Mouse (Mus musculus) erythroid progenitor cell, adult 5-6 weeks (primary cell): ENCODE results near the gene Irf6. TPM values are rescaled to one million over a fixed set of nuclear protein-coding genes. Genes with fewer than 3 reads are reported as not detected.

Experiments
- ATAC-seq: replicated peaks from 2 replicates; pipeline ENCODE4 v1.8.0; 2016; ENCODE audit warnings: moderate number of reproducible peaks, mild to moderate bottlenecking, moderate TSS enrichment, inconsistent platforms; ENCODE audit not compliant: poor library complexity, low FRiP score, severe bottlenecking
- total RNA-seq, 2 experiments: library from RNA; stranded (forward) in 1 of 2; stranded (reverse) in 1 of 2; fragments of 150-400 nt in 1 of 2; fragments of 186-747, 209-891 nt in 1 of 2; gene quantifications; 2 replicates each; pipeline versions ENCODE4 v1.2.3 to v1.2.4; 2015 to 2017; ENCODE audit warnings: low replicate concordance in 2 of 2

Irf6 gene
- total RNA-seq, 2 experiments from 2014 or later: not detected

DNA sequence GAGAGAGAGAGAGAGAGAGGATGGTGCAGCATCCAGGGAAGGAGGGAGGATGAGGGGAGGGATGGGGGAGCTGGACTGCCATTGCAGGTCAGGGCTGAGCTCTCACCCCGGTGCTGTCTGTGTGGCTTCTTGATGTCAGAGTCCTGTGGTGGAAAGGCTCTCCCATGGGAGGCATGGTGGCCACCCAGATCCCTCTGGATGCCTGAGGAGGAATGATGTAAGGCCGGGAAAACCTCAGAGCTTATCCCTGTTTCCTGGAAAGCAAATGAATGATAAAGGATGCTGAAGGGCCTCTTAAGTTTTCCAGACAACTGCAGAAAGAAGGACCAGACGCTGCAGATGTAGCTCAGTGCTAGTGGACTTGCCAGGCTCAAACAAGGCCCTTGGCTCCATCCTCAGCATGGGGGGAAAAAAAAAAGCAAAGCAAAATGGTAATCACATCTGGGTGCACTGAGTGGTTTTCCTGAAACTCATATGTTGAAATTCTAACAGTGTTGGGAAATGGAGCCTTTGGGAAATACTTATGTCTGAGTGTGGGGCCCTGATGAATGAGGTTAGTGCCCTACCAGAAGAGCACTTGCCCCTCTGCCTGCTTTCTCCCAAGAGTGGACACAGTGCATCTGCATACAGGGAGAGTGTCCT is 42.4 kb downstream of the Irf6 start:
- no peak for ATAC-seq

DNA sequence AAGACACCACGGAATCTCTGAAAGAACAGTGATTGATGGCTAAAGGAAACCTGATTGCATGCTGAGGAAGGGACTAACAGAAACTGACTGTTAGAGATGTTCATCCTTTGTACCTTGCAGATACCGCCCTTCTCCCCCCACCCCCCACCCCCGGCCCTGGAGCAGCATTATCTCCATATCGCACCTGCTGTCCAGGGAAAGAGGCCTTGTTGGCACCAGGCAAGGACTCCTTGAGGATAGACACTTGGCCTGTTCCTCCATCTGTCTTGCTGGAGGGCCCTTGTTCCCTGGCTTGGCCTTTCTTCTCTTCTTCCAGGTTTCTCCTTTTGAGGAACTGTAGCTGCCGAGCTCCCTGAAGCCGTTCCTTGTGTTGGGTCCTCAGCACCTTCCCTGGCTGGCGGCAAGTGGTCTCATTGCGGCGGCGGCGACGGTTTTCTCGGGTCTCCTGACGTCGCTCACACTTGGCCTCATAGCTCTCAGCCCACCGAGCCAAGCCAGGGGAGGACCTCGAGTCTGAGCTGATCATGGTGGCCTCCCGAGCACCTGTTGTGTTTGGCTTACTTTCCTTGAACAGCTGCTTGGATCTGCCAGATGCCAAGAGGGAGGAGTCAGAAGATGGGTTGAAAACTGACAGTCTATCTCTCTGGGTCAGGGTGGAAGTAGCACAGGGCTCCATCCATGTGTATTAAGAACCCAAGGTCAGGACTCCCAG is 44.7 kb downstream of the Irf6 start:
- ATAC-seq: no peak

DNA sequence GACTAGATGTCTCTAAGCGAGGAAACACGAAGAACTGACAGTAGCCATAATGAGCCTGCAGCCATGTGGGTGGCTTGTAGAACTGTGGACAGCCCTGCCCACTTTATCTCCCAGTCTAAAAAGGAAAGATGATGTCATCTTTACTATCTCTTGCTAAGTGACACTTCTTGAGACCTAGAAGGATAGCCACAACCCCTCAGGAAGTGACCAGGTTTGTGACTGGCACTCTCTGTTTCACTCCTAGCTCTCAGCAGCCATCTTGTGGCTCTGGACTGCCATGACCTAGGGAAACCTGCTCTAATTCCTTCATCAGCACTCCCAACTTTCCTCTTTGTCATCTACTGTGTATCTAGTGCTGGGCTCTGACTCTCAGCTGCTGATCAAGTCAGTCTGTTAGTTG is 45.4 kb downstream of the Irf6 start:
- ATAC-seq: 0 out of 2 replicates have a peak, but pooled peaks have one; percentile 10

DNA sequence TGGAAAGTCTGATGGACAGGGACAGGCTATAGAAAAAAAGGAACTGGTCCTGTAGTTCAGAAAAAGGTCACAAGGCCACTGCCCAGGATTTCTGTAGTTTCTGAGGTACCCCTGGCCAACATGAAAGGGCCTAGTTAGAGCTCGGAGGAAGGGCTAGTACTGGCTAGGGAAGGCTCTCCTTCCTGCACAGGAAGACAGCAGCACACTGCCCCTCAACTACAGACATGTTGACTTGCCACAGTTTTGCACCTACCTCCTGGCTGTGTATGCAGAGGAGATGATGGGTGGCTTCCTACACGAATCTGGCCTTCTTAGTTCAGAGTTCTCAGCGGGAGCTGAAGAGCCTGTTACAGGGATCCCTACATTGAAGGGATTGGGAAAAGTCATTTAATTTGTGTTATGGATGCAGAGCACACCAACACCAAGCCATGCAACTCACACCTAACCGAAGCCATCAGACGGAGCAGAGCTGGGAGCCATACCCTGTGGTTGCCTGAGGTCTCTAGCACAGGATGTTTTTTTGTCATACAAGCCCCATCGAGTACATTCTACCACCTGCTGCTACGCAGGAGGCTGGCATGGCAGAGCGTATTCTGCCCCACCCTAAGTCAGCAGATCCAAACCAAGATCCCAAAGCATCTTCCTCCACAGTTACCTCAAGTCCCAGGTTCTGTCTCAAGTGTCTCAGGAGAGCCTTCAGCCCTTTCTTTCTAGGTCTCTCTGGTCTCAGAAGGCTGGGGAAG is 47.9 kb downstream of the Irf6 start:
- ATAC-seq: no peak

DNA sequence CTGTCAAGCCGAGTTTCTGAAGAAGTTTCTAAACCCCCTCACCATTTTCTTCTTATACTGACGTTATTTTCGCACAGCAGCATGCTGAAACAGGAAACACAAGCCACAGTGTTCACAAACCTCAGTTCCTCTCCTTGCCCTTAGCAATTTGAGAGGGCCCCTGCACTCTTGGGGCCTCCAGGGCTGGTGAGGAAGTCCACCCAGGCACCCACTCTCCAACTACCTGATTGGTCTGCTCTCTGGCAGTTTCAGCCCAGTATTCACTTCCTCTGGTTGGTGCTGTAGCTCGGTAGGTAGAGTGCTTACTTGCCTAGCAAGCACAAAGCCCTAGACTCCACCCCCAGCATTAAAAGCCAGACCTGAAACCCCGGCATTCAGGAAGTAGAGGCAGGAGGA is 48.5 kb downstream of the Irf6 start, which contains the start of gene Traf3ip3:
TSS of gene Traf3ip3 (minus strand) at position 321 of the 396 bp plus-strand sequence.
- no peak for ATAC-seq

DNA sequence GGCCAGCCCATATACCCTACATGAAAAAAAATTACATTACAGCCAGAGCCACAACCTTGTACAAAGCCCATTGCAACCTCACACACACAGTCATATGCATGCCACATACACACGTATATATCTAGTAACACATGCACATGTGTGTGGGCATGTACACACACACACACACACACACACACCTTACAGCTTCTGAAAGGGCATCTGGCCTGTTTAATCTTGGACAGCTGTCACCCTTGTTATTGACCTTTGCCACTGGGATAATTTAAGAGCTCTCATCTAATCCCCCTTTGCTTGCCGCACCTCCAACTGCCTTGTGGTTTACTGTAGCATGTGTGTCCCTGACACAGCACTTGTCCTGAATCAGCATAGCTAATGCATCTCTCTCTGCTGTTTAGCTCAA is 50.9 kb downstream of the Irf6 start:
- ATAC-seq: no peak

DNA sequence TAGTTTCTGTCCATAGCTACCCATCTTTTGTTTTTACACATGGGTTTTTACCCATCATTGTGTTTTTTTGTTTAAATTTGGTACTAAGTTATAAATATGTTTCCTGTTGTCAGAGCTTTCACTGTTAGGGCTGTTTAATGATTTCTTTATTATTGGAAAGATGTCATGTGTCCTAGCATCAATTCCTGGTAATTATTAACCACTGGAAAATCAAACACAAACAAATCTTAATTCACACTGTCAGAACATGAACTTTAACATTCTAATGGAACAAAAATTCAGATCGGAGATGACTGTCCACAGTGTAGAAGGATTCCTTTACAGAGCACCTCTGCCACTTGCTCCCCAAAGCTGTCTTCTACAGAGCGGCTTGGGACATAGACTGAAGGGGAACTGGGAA is 52.5 kb downstream of the Irf6 start:
- ATAC-seq: no peak

DNA sequence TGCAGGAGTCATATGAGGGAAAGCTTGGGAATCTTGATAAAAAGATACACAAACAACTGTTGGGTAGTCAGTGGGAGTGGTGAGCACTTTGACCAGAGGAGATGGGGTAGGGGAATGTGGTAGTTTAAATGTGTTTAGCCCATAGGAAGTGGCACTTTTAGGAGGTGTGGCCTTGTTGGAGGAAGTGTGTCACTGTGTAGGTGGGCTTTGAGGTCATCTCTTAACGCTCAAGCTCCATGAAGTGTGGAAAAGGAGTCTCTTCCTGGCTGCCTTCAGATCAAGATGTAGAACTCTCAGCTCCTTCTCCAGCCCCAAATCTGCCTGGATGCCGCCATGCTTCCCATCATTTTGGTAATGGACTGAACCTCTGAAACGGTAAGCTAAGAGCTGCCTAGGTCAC is 54.6 kb downstream of the Irf6 start, which contains the start of gene Lamb3:
TSS of gene Lamb3 (plus strand) at position 197 of the 400 bp plus-strand sequence.
- ATAC-seq: no peak

DNA sequence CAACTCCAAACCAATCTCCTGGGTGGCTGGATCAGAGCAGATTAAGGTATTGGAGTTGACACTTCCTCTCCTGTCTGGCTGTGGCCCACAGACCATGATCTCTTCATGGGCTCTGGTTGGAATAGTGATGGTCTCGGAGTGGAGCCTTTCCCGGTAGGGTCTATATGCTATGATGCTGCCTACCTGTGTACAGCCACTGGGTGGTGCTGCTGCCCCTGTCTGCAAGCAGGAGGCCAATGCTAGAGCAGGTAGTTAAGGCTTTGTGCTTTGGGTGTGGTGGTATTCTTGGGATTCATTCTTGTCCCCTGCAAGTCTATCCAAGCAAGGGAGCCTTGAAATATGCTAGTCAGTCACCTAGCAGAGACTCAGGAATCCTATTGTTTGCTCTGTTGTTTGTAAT is 55.3 kb downstream of the Irf6 start:
- ATAC-seq: no peak

DNA sequence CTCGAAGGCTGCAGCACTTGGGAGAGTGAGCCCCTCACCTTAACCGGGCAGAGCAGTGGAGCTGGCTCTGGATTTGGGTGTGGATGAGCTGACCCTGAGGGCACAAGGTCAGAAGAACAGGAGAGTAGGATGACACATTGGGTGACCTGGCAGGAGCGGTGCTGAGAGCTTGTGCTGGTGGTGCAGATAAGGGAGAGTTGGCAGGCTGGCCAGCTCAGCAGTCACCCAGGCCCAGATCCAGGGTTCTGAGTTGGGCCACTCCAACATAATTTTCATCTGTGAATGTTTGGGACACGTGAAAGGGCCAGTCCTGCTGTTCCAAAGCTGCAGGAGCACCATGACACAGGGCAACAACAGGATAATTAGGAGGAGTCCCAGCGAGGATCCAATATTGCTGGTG is 58.5 kb downstream of the Irf6 start:
- no peak for ATAC-seq

DNA sequence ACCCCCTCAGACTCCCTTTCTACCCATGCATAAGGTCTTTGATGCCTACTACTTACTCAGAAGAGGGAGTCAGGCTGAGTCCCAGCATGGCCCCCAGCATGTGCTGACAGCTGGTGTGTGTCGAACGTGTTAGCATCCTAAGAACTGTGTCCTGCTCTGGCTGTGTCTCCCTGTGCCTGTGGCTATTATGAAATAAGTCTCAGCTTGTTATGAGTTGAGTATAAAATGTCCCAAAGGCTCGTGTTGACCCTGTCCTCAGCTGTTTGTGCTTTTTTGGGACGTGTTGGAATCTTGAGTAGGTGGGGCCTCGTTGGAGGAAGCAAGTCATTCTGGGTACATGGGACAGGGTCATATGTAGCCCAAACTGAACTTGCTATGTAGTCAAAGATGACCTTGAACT is 61.1 kb downstream of the Irf6 start:
- ATAC-seq: no peak

DNA sequence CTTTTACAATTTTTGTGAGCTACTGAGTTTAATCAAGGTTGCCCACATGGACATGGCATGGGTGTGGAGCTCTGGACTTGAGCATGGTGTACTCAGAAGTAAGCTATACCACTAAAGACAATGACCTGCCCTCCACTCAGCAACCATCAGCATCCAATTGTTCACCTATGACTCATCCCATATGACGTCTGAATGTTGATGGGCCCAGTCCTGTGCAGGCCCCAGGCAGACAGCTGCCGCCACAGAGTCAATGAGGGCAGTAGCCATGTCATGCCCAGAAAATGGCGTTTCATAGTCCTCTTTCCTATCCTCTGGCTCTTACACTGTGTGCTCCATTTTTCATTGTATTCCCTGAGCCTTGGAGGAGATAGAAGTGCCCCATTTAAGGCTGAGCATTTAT is 63.1 kb downstream of the Irf6 start:
- ATAC-seq: no peak

DNA sequence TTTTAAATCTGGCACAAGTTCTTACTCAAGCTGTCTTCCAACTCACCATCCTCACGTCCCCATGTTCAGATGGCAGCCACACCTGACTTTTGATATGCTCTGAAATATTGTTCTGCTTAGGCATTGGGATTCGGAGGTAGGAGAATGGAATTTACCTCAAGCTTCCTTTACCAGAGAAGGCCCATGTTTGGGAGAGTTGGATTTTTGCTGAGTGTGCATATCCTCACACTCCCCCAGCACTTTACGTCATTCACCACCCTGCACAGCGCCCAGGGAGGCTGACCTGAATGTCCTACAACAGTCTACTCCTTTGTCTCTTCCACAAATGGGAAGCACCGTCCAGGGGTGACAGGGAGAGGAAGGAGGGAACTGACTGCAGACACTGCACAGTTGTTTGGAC is 67.5 kb downstream of the Irf6 start:
- ATAC-seq: no peak

Other genes with a start within 250 kb of the Irf6 start
- gene Syt14, start 117.3 kb upstream of the Irf6 start, total RNA-seq (2015; ENCODE audit: low replicate concordance): 7.6 and 13.0 TPM in 2 replicates
- gene Syt14, start 117.3 kb upstream of the Irf6 start, total RNA-seq (2017; ENCODE audit: low replicate concordance): 5.4 and 8.8 TPM in 2 replicates
- 3.4 and 19.1 TPM in 2 replicates for gene Diexf, start 22.8 kb upstream of the Irf6 start, total RNA-seq (2015; ENCODE audit: low replicate concordance)
- 1.4 and 1.5 TPM in 2 replicates for gene Diexf, start 22.8 kb upstream of the Irf6 start, total RNA-seq (2017; ENCODE audit: low replicate concordance)
- 0.36 and 1.7 TPM in 2 replicates for gene A130010J15Rik, start 14.9 kb downstream of the Irf6 start, total RNA-seq (2015; ENCODE audit: low replicate concordance)
- 0.77 and 4.3 TPM in 2 replicates for gene A130010J15Rik, start 14.9 kb downstream of the Irf6 start, total RNA-seq (2017; ENCODE audit: low replicate concordance)
- 13.0 and 59.9 TPM in 2 replicates for gene Traf3ip3, start 48.6 kb downstream of the Irf6 start, total RNA-seq (2015; ENCODE audit: low replicate concordance)
- gene Traf3ip3, start 48.6 kb downstream of the Irf6 start, total RNA-seq (2017; ENCODE audit: low replicate concordance): 6.7 and 8.6 TPM in 2 replicates
- gene Lamb3, start 54.6 kb downstream of the Irf6 start, total RNA-seq (2015; ENCODE audit: low replicate concordance): 13.0 TPM in 1 of 2 replicates, not detected in the other
- gene Lamb3, start 54.6 kb downstream of the Irf6 start, total RNA-seq (2017; ENCODE audit: low replicate concordance): 1.3 TPM in 1 of 2 replicates, not detected in the other
- gene Hsd11b1, start 111.0 kb downstream of the Irf6 start, total RNA-seq (2015; ENCODE audit: low replicate concordance): 23.8 and 24.7 TPM in 2 replicates
- gene Hsd11b1, start 111.0 kb downstream of the Irf6 start, total RNA-seq (2017; ENCODE audit: low replicate concordance): 7.7 and 8.5 TPM in 2 replicates
- gene G0s2, start 120.1 kb downstream of the Irf6 start, total RNA-seq (2015; ENCODE audit: low replicate concordance): 3.8 and 7.6 TPM in 2 replicates
- 2.3 and 6.8 TPM in 2 replicates for gene G0s2, start 120.1 kb downstream of the Irf6 start, total RNA-seq (2017; ENCODE audit: low replicate concordance)
- gene Camk1g, start 217.2 kb downstream of the Irf6 start, total RNA-seq (2015; ENCODE audit: low replicate concordance): not detected in 2 replicates
- not detected in 2 replicates for gene Camk1g, start 217.2 kb downstream of the Irf6 start, total RNA-seq (2017; ENCODE audit: low replicate concordance)